Mouse (Mus musculus): ENCODE results near the gene Khdc1c.
"Not testable (repeated sequence)": the region's sequence is repeated elsewhere in the genome, so short reads cannot be mapped to it uniquely, and the experiment has no call there.

The Khdc1c gene

DNA sequence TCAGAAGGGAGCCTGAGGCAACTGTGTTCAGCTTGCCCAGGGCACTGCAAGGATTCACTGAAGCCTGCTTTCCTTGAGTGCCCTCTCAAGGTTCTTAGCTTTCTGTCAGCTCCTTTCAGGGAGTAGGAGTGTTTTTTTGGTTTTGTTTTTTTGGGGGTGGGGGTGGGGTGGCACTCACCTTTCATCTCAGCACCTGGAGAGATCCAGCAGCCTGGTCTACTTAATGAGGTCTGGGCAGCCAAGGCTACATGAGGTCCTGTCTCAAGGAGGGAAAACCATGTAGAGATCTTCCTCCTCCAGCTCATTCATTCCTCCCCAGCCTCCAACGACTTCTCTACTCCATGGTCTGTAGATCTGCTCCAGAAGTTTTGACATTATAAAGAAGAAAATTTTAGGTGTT lies at the start of gene Khdc1c:
Gene Khdc1c (plus strand): TSS at position 301 of the 400 bp plus-strand sequence.
- ATAC-seq (ENCODE audit: insufficient number of reproducible peaks, low FRiP score, low TSS enrichment), result not testable (repeated sequence)

- not testable (repeated sequence) for ATAC-seq (ENCODE audit: insufficient number of reproducible peaks, low FRiP score, low TSS enrichment)
Measured at GRCm38 (mm10) chr1:21320271-21320670, 47.9 kb upstream of the Khdc1c start.

DNA sequence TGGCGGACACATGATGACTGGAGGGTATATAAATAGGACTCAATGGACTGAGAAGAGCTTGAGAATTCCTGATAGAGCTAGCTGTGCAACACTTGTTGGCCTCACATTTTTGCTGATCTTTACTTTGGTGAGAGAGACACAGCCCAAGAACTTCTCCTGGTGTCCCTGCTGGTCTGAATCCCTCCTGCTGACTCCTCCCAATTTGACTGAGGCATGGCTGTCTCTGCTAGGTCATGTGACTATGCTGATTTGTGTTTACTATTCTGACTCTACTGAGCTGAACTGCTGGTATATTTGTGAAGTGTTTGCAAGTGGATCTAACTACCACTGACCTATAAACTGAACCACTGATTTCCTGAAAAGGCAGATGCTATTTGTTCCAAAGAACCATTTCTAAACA lies 46.5 kb upstream of the Khdc1c start:
- no peak for ATAC-seq (ENCODE audit: insufficient number of reproducible peaks, low FRiP score, low TSS enrichment)

GRCm38 (mm10) chr1:21323996-21324574 lies 44.0 kb upstream of the Khdc1c start:
- no peak for ATAC-seq (ENCODE audit: insufficient number of reproducible peaks, low FRiP score, low TSS enrichment)

DNA sequence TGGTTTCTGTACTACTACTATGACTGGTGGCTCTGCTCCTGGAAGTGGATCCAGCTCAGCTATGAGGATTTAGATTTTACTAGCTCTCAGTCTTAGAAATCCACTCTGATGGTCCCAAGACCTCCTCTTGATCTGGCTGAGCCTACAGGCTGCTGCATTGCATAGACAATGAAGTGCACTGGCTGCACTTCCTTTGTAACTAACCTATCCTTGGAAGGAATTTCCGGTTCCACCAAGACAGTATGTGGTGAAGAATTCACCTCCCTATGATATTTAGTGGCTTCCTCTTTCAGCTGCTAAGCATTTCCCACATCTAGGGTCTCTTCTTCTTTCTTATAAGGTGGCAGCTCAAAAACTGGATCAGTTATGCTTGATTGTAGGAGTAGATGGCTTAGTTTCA lies 43.5 kb upstream of the Khdc1c start:
- ATAC-seq (ENCODE audit: insufficient number of reproducible peaks, low FRiP score, low TSS enrichment), result no peak

DNA sequence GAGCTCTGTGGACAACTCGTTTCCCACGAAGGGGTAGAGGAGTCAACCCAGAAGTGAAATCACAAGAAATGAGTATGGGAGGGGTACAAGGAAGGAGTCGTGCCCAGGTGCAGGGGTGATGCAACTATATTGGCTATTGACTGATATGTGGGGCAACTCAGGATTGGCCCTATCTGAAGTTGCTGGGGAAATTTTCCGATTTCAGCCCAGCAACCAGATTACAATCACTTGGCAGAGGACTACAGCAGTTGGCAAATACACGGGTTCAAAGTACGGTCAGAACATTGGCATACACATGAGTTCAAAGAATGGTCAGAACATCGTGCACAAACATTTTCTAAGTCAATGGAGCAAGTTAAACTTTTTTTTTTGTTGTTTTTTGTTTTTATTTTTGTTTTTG lies 41.4 kb upstream of the Khdc1c start:
- no peak for ATAC-seq (ENCODE audit: insufficient number of reproducible peaks, low FRiP score, low TSS enrichment)

- not testable (repeated sequence) for ATAC-seq (ENCODE audit: insufficient number of reproducible peaks, low FRiP score, low TSS enrichment)
Measured at GRCm38 (mm10) chr1:21331161-21331560, 37.0 kb upstream of the Khdc1c start.

DNA sequence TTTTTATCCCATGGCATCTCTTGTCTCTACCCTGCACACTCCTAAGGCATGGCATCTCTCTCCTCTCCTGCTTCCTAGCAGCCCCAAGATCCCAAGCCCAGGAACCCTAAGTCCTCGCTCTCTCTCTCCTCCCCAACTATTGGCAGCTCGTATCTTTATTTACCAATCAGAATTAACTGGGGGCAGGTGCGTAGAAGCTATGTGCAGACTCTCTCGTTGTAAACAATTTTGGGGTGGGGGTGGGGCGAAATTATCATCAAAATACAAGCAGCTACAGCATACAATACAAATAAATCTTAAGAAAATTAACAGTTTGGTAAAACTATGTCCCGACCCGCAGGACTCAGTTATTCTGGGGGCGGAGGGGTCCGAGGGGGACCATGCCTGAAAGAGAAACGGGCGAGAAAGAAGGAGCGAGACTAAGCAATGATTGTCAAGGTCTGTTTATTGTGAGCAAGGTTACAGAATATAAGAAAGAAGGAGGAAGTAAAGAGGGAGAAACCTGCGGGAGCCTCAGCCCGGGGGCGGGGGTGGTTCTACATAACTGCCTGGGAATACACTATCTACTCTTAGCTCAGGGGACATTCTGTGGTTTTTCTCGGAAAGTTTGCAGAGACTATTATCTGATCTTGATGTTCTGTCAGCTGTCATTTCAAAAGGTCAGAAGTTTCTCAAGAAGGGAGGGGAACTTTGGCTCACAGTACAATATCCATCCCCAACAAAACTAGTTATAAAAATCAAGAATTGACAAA lies 34.7 kb upstream of the Khdc1c start:
- no peak for ATAC-seq (ENCODE audit: insufficient number of reproducible peaks, low FRiP score, low TSS enrichment)

- no peak for ATAC-seq (ENCODE audit: insufficient number of reproducible peaks, low FRiP score, low TSS enrichment)
Measured at GRCm38 (mm10) chr1:21335836-21336235, 32.3 kb upstream of the Khdc1c start.

GRCm38 (mm10) chr1:21340745-21341144 lies 27.4 kb upstream of the Khdc1c start:
- ATAC-seq (ENCODE audit: insufficient number of reproducible peaks, low FRiP score, low TSS enrichment), result no peak

DNA sequence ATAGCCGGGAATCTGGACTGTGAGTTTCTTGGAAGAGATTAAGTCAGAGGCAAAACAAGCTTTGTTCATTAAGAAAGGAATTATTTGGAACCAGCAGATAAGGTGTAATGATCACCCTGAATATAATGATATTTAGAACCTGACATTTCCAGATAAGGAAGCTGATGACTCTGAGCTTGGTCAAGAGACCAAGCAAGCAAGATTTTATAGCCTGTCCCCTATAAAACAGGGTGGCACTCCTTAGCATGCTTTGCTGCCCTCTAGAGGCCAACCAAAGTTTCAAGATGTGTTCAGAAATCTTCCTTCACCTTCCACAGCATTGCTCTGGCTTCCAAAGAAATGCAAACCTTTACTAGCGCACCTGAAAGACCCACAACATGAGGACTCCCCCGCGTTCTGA lies 23.9 kb upstream of the Khdc1c start:
- ATAC-seq (ENCODE audit: insufficient number of reproducible peaks, low FRiP score, low TSS enrichment), result no peak

GRCm38 (mm10) chr1:21344752-21345151 lies 23.4 kb upstream of the Khdc1c start:
- ATAC-seq (ENCODE audit: insufficient number of reproducible peaks, low FRiP score, low TSS enrichment), result not testable (repeated sequence)

DNA sequence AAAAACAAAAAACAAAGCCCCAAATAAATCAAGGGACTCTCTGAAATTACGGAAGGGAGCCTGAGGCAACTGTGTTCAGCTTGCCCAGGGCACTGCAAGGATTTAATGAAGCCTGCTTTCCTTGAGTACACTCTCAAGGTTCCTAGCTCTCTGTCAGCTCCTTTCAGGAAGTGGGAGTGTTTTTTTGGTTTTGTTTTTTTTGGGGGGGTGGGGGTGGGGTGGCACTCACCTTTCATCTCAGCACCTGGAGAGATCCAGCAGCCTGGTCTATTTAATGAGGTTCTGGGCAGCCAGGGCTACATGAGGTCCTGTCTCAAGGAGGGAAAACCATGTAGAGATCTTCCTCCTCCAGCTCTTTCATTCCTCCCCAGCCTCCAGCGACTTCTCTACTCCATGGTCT lies 18.8 kb upstream of the Khdc1c start, which contains the start of gene Khdc1a:
Gene Khdc1a (plus strand): TSS at position 301 of the 400 bp plus-strand sequence.
- ATAC-seq (ENCODE audit: insufficient number of reproducible peaks, low FRiP score, low TSS enrichment), result no peak

- ATAC-seq (ENCODE audit: insufficient number of reproducible peaks, low FRiP score, low TSS enrichment), result no peak
Measured at GRCm38 (mm10) chr1:21383256-21383655, 15.1 kb downstream of the Khdc1c start, which contains the start of gene Khdc1b. TSS of gene Khdc1b (plus strand) at chr1:21383556.

GRCm38 (mm10) chr1:21391138-21391671 lies 23.1 kb downstream of the Khdc1c start:
- ATAC-seq (ENCODE audit: insufficient number of reproducible peaks, low FRiP score, low TSS enrichment), result no peak

- ATAC-seq (ENCODE audit: insufficient number of reproducible peaks, low FRiP score, low TSS enrichment), result no peak
Measured at GRCm38 (mm10) chr1:21402804-21403203, 34.7 kb downstream of the Khdc1c start.

- no peak for ATAC-seq (ENCODE audit: insufficient number of reproducible peaks, low FRiP score, low TSS enrichment)
Measured at GRCm38 (mm10) chr1:21407266-21407665, 39.1 kb downstream of the Khdc1c start.

DNA sequence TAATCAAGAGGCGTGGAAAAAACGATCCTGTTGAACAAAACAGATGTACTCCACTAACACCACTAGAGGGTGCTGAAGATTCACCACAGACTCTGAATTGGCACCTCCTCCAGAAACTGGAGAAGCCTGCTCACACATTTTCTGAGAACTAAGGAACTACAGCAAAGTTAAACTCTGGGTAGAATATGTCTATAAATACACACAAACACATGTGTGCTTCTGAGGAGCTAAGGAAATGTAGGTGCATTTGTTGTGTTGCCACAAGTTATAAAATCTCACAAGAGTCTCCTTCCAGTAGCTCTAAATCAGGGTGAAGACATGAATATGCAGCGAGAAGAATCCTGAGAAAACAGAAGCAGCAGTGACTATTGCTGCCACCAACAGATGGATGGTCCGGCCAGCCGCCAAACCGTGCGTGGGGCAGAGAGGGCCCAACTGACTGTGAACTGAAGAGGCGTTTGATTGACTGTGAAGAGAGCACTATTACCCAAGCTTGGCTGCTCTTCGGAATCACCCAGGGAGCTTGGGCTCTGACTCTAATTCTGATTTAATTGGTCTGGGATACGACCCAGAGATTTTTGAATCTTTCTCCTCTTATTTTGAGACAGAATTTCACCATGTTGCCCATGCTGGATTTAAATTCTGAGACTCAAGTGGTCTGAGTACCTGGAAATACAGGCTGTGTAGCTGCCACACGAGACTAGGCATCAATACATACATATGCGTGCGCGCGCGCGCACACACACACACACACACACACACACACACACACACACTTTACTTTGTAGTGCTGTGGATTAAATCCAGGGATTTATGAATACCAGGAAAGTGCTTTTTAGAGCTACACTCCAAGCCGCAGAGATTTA lies 43.4 kb downstream of the Khdc1c start:
- peak; percentile 95 for ATAC-seq (ENCODE audit: insufficient number of reproducible peaks, low FRiP score, low TSS enrichment)

- ATAC-seq (ENCODE audit: insufficient number of reproducible peaks, low FRiP score, low TSS enrichment), result 0 out of 2 replicates have a peak, but pooled peaks have one; percentile 22
Measured at GRCm38 (mm10) chr1:21412197-21412555, 44.0 kb downstream of the Khdc1c start.

- no peak for ATAC-seq (ENCODE audit: insufficient number of reproducible peaks, low FRiP score, low TSS enrichment)
Measured at GRCm38 (mm10) chr1:21419370-21419769, 51.2 kb downstream of the Khdc1c start.
